Mouse (Mus musculus) spleen, adult 2 months (tissue): ENCODE data around the gene Wnt7b.

ENCODE experiments used
- CTCF ChIP-seq: fragments of 200-500 bp; IDR thresholded peaks from 2 replicates; pipeline ENCODE4 v1.5.1; 2011; ENCODE audit warnings: mild to moderate bottlenecking, inconsistent platforms; ENCODE audit not compliant: insufficient read depth, insufficient read length, insufficient replicate concordance; ENCODE audit errors: extremely low read depth
- POLR2A ChIP-seq: fragments of 200-500 bp; IDR thresholded peaks from 2 replicates; pipeline ENCODE4 v1.6.1; 2011; ENCODE audit warnings: low read depth, low read length, inconsistent platforms

GRCm38 (mm10) chr15:85590831-85591230 is 8.6 kb upstream of the Wnt7b start:
- no peak for TF ChIP-seq CTCF
- TF ChIP-seq POLR2A, result no peak
